Mouse (Mus musculus) thymus, postnatal 10 days (tissue): ENCODE results near the gene Hspa2.
"Not testable (repeated sequence)": the region's sequence is repeated elsewhere in the genome, so short reads cannot be mapped to it uniquely, and the experiment has no call there.

ENCODE experiments used
- DNase-seq, 2 experiments: peaks; one replicate each; pipeline ENCODE4 v3.0.0; 2021; ENCODE audit warnings: low spot score in 2 of 2

The Hspa2 gene

DNA sequence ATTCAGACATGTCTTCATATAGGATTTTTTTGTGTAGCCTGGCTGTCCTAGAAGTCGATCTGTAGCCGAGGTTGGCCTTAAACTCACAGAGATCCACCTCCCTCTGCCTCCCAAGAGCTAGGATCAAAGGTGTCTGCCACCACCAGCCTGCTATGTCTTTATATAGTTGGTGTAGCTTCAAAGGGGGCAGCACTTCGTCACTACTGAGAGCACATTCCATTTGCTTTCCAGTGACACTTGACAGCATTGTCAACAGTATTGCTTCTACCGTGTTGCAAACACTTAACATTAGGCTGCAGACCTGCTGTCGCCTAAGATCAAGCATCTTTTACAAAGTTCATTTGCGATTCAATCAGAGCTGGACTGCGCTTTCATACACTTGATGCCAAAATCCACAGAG is 30.1 kb downstream of the Hspa2 start:
- no peak for DNase-seq

DNA sequence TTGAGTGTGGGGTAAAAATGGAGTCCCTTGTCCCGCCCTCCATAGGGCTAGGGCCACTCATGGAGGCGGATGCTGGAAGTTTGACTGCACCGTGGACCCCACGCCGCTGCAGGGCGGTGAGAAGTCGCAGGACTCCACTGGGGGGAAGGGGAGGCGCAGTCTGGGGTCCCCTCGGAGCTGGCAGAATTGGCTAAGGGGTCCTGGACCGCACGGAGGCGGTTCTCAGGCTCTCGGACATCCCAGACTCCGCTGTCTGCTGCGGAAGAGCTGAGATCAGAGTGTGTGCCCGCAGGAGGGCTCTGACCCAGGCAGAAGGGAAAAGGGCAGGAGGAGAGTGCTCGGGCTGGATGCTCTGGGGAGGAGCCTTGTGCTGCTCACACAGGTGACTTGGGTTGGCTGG is 31.1 kb downstream of the Hspa2 start:
- DNase-seq, result no peak

DNA sequence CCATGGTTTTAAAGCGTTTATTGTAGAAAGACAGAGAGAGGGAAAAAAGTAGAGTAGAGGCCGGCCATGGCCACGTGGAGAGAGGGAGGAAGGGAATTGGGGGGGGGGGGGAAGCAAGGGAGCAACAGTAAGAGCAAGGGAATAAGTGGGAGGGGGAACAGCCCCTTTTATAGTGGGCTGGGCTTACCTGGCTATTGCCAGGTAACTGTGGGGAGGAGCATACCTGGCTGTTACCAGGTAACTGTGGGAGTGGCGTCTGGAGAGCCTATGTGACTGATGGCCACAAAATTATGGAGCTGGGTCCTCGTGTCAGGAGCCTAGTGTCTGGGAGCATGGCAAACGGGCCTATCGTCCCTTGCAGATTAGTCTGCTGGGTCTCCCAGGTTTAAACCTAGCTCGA is 31.6 kb downstream of the Hspa2 start:
- DNase-seq, result no peak

DNA sequence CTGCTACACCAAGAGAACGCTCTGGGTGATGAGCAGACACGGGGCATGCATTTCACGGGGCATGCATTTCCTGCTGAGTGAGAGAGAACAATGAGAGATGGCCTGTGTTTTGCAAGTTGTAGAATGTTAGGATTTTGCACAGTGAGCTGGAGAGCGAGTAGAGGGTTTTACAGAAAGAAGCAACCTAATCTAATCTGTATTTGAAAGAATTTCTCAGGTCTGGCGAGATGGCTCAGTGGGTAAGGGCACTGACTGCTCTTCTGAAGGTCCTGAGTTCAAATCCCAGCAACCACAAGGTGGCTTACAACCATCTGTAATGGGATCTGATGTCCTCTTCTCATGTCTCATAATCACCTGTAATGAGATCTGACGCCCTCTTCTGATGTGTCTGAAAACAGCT is 39.5 kb downstream of the Hspa2 start:
- DNase-seq, result not testable (repeated sequence)

DNA sequence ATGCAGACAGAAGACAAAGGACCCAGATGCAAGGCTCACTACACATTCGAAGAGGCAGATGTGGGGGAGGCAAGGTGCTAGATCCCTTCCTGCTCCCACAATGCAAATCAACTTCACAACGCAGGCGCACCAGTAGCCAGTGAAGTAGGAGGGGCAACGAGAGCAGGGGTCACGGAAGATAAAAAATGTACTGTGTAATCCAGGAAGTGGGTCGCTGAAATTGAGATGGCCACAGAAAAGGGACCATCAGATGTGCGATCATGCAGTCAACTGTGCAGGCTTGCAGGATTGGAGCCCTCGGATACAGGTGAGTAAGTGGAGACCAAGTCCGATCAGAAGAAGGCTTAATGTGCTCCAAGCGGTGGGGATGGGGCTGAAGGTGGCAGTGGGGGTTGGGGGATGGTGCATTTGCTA is 40.4 kb downstream of the Hspa2 start:
- no peak for DNase-seq

DNA sequence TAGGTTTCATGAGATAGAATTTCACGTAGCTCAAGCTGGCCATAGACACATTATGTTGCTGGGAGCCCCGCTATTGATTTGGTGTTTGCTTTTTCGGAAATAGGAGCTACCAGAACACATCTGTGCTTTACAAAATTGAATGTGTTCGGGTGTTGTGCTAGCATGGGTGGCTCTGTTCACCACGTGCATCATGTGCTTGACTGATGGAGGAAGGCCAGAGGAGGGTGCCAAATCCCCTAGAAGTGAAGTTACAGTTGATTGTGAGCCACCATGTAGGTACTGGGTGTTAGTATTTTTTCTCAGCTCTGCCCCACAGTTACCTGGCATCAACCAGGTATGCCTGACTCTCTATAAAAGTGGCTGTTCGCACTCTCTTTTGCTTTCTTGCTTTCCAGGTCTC is 40.9 kb downstream of the Hspa2 start:
- DNase-seq, result no peak

DNA sequence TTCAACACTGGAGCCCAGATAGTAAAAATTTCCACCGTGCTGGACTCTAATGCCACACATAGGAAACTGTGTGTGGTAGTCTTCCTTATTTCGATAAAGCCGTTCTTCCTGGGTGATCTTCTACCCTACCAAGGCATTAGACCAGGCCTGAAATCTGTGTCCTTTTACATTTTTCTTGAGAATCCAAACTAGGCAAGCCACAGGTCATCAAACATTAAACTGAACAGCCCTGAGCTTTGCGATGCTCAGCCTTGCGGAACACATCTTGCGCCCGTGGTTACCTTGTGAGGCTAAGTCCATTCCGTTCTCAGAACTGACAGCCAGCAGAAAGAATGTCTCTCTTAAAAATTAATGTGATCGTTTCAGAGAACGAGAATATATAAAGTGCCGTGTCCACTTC is 42.2 kb downstream of the Hspa2 start:
- DNase-seq, result no peak

DNA sequence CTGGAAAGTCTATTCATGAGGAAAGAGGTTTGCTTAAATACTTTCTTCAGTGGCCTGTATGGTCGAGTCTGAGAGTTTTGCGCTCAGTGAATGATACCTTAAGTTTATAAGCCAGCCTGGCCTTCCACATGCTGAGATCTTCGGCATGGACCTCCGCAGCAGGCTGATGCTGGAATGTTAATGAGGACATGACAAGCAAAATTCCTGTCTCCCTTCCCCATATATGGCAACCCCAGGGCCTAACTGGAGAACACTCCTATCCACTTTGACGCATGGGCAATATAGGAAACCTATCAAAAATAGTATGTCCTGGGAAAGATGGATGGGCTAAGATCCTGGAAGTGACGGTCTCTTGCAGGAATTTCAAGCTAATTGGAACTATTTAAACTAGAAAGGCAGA is 44.2 kb downstream of the Hspa2 start:
- DNase-seq, result no peak

DNA sequence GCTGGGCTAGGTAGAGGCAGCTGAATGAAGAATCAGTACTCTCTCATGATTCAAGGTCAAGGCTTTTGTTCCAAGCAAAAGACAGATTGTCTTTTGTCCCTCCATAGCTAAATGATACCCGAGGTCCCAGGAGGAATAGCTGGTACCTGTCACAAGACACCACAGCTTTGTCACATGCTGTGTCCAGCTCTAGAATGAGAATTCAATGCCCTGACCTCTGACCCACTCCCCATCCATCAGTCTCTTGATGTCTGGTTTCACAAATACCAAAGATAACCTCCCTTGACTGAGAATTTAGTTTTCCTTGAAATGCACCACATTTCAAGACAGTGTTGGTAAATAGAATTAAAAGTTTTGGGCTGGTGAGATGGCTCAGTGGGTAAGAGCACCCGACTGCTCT is 48.2 kb downstream of the Hspa2 start:
- DNase-seq, result no peak
